Mouse (Mus musculus): ENCODE measurements around the gene Sh3rf3.

GRCm38 (mm10) chr10:58824016-58824568, 10.9 kb downstream of the Sh3rf3 start:
- no peak for TF ChIP-seq CTCF (IDR thresholded peaks at IDR 0.05; ENCODE audit: borderline replicate concordance, control insufficient read depth, extremely low read depth, insufficient read depth, low read length, poor library complexity)
- TF ChIP-seq POLR2A (IDR thresholded peaks at IDR 0.05; ENCODE audit: control insufficient read depth, extremely low read depth, insufficient read depth, low read length, poor library complexity): no peak
